ENCODE assay signal across 16 mouse cellular contexts in the genomic region with DNA sequence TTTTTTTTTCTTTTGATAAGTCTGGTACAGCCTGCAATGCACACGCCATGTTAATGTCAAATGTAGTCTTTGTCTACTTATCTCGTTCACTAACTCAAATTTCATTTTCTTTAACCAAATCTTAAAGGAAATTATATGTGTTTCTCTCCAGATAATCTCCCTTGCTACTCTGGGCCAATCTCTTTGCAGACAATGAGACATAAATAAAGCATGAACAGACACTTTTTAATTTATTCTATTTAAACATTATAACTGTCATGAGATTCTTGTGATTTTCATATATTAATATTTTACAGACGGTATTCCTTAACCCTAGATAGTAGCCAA. TPM values are rescaled to one million over a fixed set of nuclear protein-coding genes. Genes with fewer than 3 reads are reported as not detected.
DNase-seq lines count a peak whose midpoint lies in the region; ATAC-seq and TF ChIP-seq lines count a peak whose summit lies in the region.
"Had no signal": no experiment of that assay in that cellular context is flagged by ENCODE, and none has a peak within 500 bp of the region (broad histone marks: within the 10 kb centered on the region; RNA-seq: fewer than 3 reads in every experiment).

No protein-coding gene starts in this region.

- ATAC-seq in forebrain, embryonic 12.5 days (ENCODE audit: low FRiP score): no peak
- ATAC-seq in forebrain, postnatal 0 days: no peak
- ATAC-seq in neural tube, embryonic 13.5 days (ENCODE audit: low read depth): no peak
- ATAC-seq: CD4-positive, CD25-positive, alpha-beta regulatory T cell, adult 4 months; inflammation-experienced regulatory T-cells, adult 6 months had no signal

- peak overlapping the region; percentile 97 for H3K27ac ChIP-seq in forebrain, embryonic 12.5 days
- peak overlapping the region; percentile 90 for H3K27ac ChIP-seq in forebrain, postnatal 0 days (ENCODE audit: low read depth, low read length)
- H3K27ac ChIP-seq in midbrain, embryonic 10.5 days (replicated peaks): peak overlapping the region; percentile 94
- peak overlapping the region; percentile 95 for H3K27ac ChIP-seq in neural tube, embryonic 13.5 days (replicated peaks)
- H3K27ac ChIP-seq in gastrocnemius, adult 2 months: no peak overlapping the region
- H3K27ac ChIP-seq: liver, embryonic 13.5 days; stomach, embryonic 15.5 days had no signal

- H3K9ac ChIP-seq in forebrain, embryonic 12.5 days: no peak overlapping the region
- H3K9ac ChIP-seq in forebrain, postnatal 0 days: no peak overlapping the region
- H3K9ac ChIP-seq in neural tube, embryonic 13.5 days: no peak overlapping the region
- H3K9ac ChIP-seq: liver, embryonic 13.5 days; stomach, embryonic 15.5 days had no signal

- H3K4me2 ChIP-seq in forebrain, embryonic 12.5 days: 0 out of 2 replicates have a peak overlapping the region, but pooled peaks have one; percentile 15
- no peak overlapping the region for H3K4me2 ChIP-seq in forebrain, postnatal 0 days (ENCODE audit: low read depth)
- H3K4me2 ChIP-seq in neural tube, embryonic 13.5 days: no peak overlapping the region
- H3K4me2 ChIP-seq: liver, embryonic 13.5 days; stomach, embryonic 15.5 days had no signal

- 0 out of 2 replicates have a peak, but pooled peaks cover 8% of the 10 kb centered on the region for H3K36me3 ChIP-seq in forebrain, embryonic 12.5 days (replicated peaks)
- H3K36me3 ChIP-seq in forebrain, postnatal 0 days (ENCODE audit: insufficient read depth): no peaks in the 10 kb centered on the region
- H3K36me3 ChIP-seq in midbrain, embryonic 10.5 days: peaks cover 42% of the 10 kb centered on the region
- no peaks in the 10 kb centered on the region for H3K36me3 ChIP-seq in neural tube, embryonic 13.5 days
- H3K36me3 ChIP-seq: liver, embryonic 13.5 days; stomach, embryonic 15.5 days had no signal

- peaks cover 69% of the 10 kb centered on the region for H3K4me1 ChIP-seq in forebrain, embryonic 12.5 days
- peaks cover 31% of the 10 kb centered on the region for H3K4me1 ChIP-seq in forebrain, postnatal 0 days (ENCODE audit: insufficient read depth)
- H3K4me1 ChIP-seq in midbrain, embryonic 10.5 days: peaks cover 91% of the 10 kb centered on the region
- peaks cover 43% of the 10 kb centered on the region for H3K4me1 ChIP-seq in neural tube, embryonic 13.5 days (replicated peaks)
- H3K4me1 ChIP-seq: liver, embryonic 13.5 days; stomach, embryonic 15.5 days had no signal

- no peak for TF ChIP-seq CTCF in forebrain, postnatal 0 days (IDR thresholded peaks at IDR 0.05; ENCODE audit: low read depth)
- TF ChIP-seq CTCF in gastrocnemius, adult 2 months (IDR thresholded peaks at IDR 0.05): no peak

- DNase-seq in forebrain, postnatal 0 days: no peak
- no peak for DNase-seq in midbrain, embryonic 10.5 days (ENCODE audit: low spot score)
- no peak for DNase-seq in urinary bladder, postnatal 14 days (ENCODE audit: low spot score)
- DNase-seq in cerebellum, postnatal 4 days (ENCODE audit: low spot score in 2 of 2): no peak
- DNase-seq in gastrocnemius, adult 2 months: no peak
- DNase-seq: adrenal gland, postnatal 36 days; kidney, postnatal 10 days; liver, embryonic 13.5 days; lung, postnatal 10 days; spleen, adult 18-20 months had no signal

- 13% methylated on average over 3 of the region's 3 CpGs for WGBS in forebrain, embryonic 12.5 days
- 6% methylated on average over 3 of the region's 3 CpGs for WGBS in forebrain, postnatal 0 days
- WGBS in midbrain, embryonic 10.5 days: 18% methylated on average over 3 of the region's 3 CpGs
- 34% methylated on average over 3 of the region's 3 CpGs for WGBS in neural tube, embryonic 13.5 days

- H3K27me3 ChIP-seq in forebrain, embryonic 12.5 days: no peaks in the 10 kb centered on the region
- no peaks in the 10 kb centered on the region for H3K27me3 ChIP-seq in forebrain, postnatal 0 days (ENCODE audit: insufficient read depth, low read length)
- H3K27me3 ChIP-seq in midbrain, embryonic 10.5 days (ENCODE audit: low read depth, poor library complexity, severe bottlenecking): no peaks in the 10 kb centered on the region
- no peaks in the 10 kb centered on the region for H3K27me3 ChIP-seq in neural tube, embryonic 13.5 days
- H3K27me3 ChIP-seq: liver, embryonic 13.5 days; stomach, embryonic 15.5 days had no signal

- intact Hi-C loops in gastrocnemius, adult 2 months (cut with DNase I): no loop called here

- no peak overlapping the region for H3K4me3 ChIP-seq in forebrain, embryonic 12.5 days (replicated peaks)
- no peak overlapping the region for H3K4me3 ChIP-seq in forebrain, postnatal 0 days (ENCODE audit: low read depth, low read length)
- peak overlapping the region; percentile 42 for H3K4me3 ChIP-seq in midbrain, embryonic 10.5 days
- H3K4me3 ChIP-seq in neural tube, embryonic 13.5 days: no peak overlapping the region
- no peak overlapping the region for H3K4me3 ChIP-seq in gastrocnemius, adult 2 months
- H3K4me3 ChIP-seq: erythroblast, embryonic 14.5 days; liver, embryonic 13.5 days; stomach, embryonic 15.5 days had no signal

- no peaks in the 10 kb centered on the region for H3K9me3 ChIP-seq in forebrain, embryonic 12.5 days
- no peaks in the 10 kb centered on the region for H3K9me3 ChIP-seq in forebrain, postnatal 0 days (ENCODE audit: low read length)
- H3K9me3 ChIP-seq in midbrain, embryonic 10.5 days (replicated peaks): no peaks in the 10 kb centered on the region; the same call in 1 of the 2 replicates
- no peaks in the 10 kb centered on the region for H3K9me3 ChIP-seq in neural tube, embryonic 13.5 days
- H3K9me3 ChIP-seq: liver, embryonic 13.5 days; stomach, embryonic 15.5 days had no signal

RNA-seq across cellular contexts. Expression of gene Kif21a, which starts 30.9 kb away (rescaled TPM):
- polyA plus RNA-seq in forebrain, embryonic 12.5 days (2016; fragmentation: Nextera tagmentation; extraction: Ambion mirVana): 49.5 and 49.6 TPM in 2 replicates
- 44.8 and 56.8 TPM in 2 replicates for total RNA-seq in forebrain, postnatal 0 days (2014; rRNA removed)
- 15.8 and 24.5 TPM in 2 replicates for polyA plus RNA-seq in forebrain, postnatal 0 days (2015; fragmentation: Nextera tagmentation; extraction: Ambion mirVana)
- 42.5 and 50.1 TPM in 2 replicates for polyA plus RNA-seq in midbrain, embryonic 10.5 days (2016; fragmentation: Nextera tagmentation; extraction: Ambion mirVana)
- polyA plus RNA-seq in neural tube, embryonic 13.5 days (2015; fragmentation: Nextera tagmentation; extraction: Ambion mirVana): 42.0 and 46.0 TPM in 2 replicates
- total RNA-seq in gastrocnemius, adult 2 months (2021): 10 to 100 TPM; 18.3 to 23.5 TPM
- polyA plus RNA-seq: CD4-positive, CD25-positive, alpha-beta regulatory T cell, adult 4 months; inflammation-experienced regulatory T-cells, adult 6 months had no signal
